1 mouse cellular context compared by ENCODE assay signal in the genomic region with DNA sequence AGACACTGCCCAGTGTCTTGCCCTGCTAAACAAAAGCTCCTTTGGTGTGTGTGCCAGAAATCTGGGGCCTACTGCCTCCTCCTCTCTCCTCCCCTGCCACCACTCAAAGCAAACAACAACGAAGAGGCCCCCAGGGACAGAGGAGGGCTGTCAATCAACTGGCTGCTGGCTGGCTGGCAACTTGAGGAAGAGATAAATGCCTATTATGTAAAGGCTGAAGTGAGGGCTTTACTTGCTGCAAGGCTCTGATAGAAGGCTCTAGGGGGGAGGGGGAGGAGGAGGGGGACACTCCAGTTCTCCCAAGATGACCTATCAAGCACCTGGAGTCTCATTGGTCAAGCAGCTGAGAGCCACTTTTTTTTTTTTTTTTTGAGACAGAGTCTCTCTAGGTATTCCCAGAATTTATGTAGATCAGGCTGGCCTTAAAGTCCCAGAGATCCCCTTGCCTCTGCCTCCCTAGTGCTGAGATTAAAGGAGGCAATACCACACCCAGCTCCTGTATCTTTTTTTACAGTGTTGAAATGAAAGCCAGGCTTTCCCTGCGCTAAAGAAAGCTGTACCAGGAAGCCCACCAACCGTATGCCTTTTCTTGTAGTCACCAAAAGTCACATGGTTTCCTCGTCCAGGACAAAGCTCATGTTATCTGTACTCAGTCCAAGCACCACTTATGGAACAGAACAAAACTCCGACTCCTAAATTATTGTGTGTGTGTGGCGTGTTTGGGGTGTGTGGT.
TF ChIP-seq lines count a peak whose summit lies in the region.

No protein-coding gene starts in this region.

TF ChIP-seq in MEL, 35 proteins besides CTCF, POLR2A, EP300 and RAD21 (continued from another document):
- TF ChIP-seq SIN3A (IDR thresholded peaks at IDR 0.05; ENCODE audit: low read length) (peak; percentile 7; the same call in 1 of the 2 replicates), POLR2AphosphoS5 (IDR thresholded peaks at IDR 0.05; ENCODE audit: borderline replicate concordance, low read depth, low read length) (no peak), TCF12 (IDR thresholded peaks at IDR 0.05; ENCODE audit: low read depth, low read length) (peak; percentile 82), MAX (IDR thresholded peaks at IDR 0.05; ENCODE audit: low read length) (0 out of 2 replicates have a peak, but pooled peaks have one; percentile 27), CHD2 (IDR thresholded peaks at IDR 0.05; ENCODE audit: low read length) (no peak), ZMIZ1 (IDR thresholded peaks at IDR 0.05; ENCODE audit: low read depth, low read length) (no peak), TBP (IDR thresholded peaks at IDR 0.05; ENCODE audit: low read depth, low read length) (0 out of 2 replicates have a peak, but pooled peaks have one; percentile 16), MEF2A (IDR thresholded peaks at IDR 0.05; ENCODE audit: extremely low read depth, insufficient replicate concordance, low read depth, low read length, poor library complexity, severe bottlenecking) (no peak), ETS1 (IDR thresholded peaks at IDR 0.05; ENCODE audit: low read depth, low read length) (peak; percentile 75; the same call in 1 of the 2 replicates), BHLHE40 (IDR thresholded peaks at IDR 0.05; ENCODE audit: borderline replicate concordance, low read depth, low read length) (no peak)
